Mouse (Mus musculus) CD8-positive naive resting alpha-beta T cell, adult 57 days (primary cell): ENCODE data around the gene 5730522E02Rik. TPM values are rescaled to one million over a fixed set of nuclear protein-coding genes. Genes with fewer than 3 reads are reported as not detected.

ENCODE experiments used
- total RNA-seq: library from RNA; stranded (reverse); gene quantifications from one replicate; pipeline ENCODE4 v1.2.4, GENCODE M21; 2023

The 5730522E02Rik gene
- total RNA-seq = not detected

DNA sequence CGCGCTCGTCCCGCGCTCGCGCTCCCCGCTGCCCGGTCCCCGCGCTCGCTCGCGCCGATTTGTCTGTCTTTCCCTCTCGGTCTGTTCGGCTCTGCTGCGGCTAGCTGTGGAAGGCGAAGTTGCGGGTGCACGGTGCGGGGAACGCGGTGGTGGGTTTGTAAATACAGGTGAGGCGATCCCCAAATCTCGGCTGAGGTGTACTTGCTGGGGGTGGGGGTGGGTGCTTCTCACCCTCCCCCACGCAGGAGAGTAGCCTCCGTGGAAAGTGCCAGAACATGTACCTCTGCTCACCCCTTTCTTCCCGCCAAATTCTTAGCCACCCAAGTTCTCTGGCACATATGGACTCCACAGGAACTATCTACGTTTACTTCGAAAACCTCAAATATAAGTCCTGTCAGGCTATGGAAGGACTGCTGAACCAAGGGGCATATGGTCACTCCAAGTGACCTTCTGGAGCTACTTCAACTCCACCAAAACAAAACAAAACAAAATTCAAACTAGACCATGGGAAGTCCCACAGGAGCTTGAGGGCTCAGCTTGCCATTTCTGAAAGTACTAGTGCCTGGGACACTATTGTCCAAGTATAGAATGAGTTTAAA is at the start of gene 5730522E02Rik:
Gene 5730522E02Rik, minus strand, starts transcription at position 182 of the 599 bp plus-strand sequence.

Other genes starting within 250 kb of the 5730522E02Rik start
- 12.1 TPM for gene Fancl, start 175.4 kb upstream of the 5730522E02Rik start, total RNA-seq